9 mouse cellular contexts compared by ENCODE assay signal in the genomic region with DNA sequence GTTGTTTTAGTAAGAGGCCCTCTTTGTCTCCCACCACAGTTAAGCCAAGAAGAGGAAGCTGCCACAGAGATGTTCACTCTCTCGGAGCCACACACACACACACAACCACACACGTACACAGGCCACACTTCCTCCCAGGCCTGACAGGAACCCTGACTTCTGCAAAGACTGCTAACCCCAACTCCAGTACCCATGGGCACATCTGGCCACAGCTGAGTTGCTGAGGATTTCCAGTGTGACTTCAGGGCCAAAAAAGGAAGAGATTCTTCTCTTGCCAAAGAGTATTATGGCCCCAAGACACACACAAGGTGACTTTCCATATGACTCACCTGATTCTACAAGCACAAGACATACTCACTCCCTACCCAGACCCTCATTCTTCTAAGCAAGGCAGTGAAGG. TPM values are rescaled to one million over a fixed set of nuclear protein-coding genes. Genes with fewer than 3 reads are reported as not detected.
A peak's percentile ranks its signal among the peaks of the same experiment; 100 is the strongest.
DNase-seq lines count a peak whose midpoint lies in the region; ATAC-seq and TF ChIP-seq lines count a peak whose summit lies in the region.
"Had no signal": no experiment of that assay in that cellular context is flagged by ENCODE, and none has a peak within 500 bp of the region (broad histone marks: within the 10 kb centered on the region; RNA-seq: fewer than 3 reads in every experiment).

No protein-coding gene starts in this region.

- ATAC-seq in granulocyte monocyte progenitor cell, adult 5-6 weeks (replicated peaks; ENCODE audit: poor library complexity, severe bottlenecking): peak; percentile 91

- no peak for TF ChIP-seq POLR2A in lung, adult 2 months (IDR thresholded peaks at IDR 0.05; ENCODE audit: borderline replicate concordance, extremely low read depth, low read depth, low read length)

- DNase-seq in lung, adult 18-20 months: peak; percentile 37 to 38
- no peak for DNase-seq in lung, adult 2 months
- peak; percentile 49 to 50 for DNase-seq in lung, postnatal 4 days
- peak; percentile 19 for DNase-seq in thymus, postnatal 25 days
- DNase-seq in cerebellum, adult 9-11 months: no peak
- DNase-seq in embryo, embryonic 9.5 days (ENCODE audit: extremely low spot score): no peak
- no peak for DNase-seq in adrenal gland, postnatal 25 days
- DNase-seq: left cerebral cortex, postnatal 4 days had no signal

- WGBS in lung, adult 2 months: 71% methylated on average over 2 of the region's 2 CpGs

- H3K4me3 ChIP-seq in lung, adult 2 months (replicated peaks; ENCODE audit: extremely low read depth, low read depth, low read length): no peak overlapping the region

- no peaks in the 10 kb centered on the region; the same call in 1 of the 2 replicates for H3K4me1 ChIP-seq in lung, adult 2 months (ENCODE audit: control insufficient read depth, insufficient read depth, low read length)

- TF ChIP-seq CTCF in lung, adult 2 months (IDR thresholded peaks at IDR 0.05; ENCODE audit: insufficient read depth, low read length): no peak

RNA-seq across cellular contexts. Expression of gene Abr, which starts 34.1 kb away (rescaled TPM):
- polyA plus RNA-seq in lung, adult 2 months (2012; rRNA removed): 53.5 and 54.8 TPM in 2 replicates
- total RNA-seq in granulocyte monocyte progenitor cell, adult 5-6 weeks (2014; fragmentation: Nextera tagmentation): 39.3 and 53.0 TPM in 2 replicates
- 48.2 and 54.3 TPM in 2 replicates for total RNA-seq in granulocyte monocyte progenitor cell, adult 5-6 weeks (2017)
- total RNA-seq in adrenal gland, postnatal 25 days (2021): 53.7 and 55.3 TPM in 2 replicates

Comparison
In these comparisons a context has a peak if more than half of its experiments do, and no peak if none do; other contexts are left out.
1. DNase-seq: peak in lung, adult 18-20 months (2 of 2), lung, postnatal 4 days (2 of 2) and thymus, postnatal 25 days (single experiment); none in lung, adult 2 months (single experiment), cerebellum, adult 9-11 months (single experiment), embryo, embryonic 9.5 days (single experiment) and adrenal gland, postnatal 25 days (single experiment).